Mouse (Mus musculus) heart, postnatal 0 days (tissue): ENCODE results near the gene Cks1b. TPM values are rescaled to one million over a fixed set of nuclear protein-coding genes. Genes with fewer than 3 reads are reported as not detected.
A peak's percentile ranks its signal among the peaks of the same experiment; 100 is the strongest.

ENCODE experiments used
- ATAC-seq: fragments of 200-750 bp; cut with Nextera tagmentation; 2 replicates; pipeline ENCODE4 v1.8.0; 2017; ENCODE audit warnings: low read depth, moderate number of reproducible peaks, moderate library complexity; ENCODE audit not compliant: insufficient read depth
- DNase-seq: peaks from one replicate; pipeline ENCODE4 v3.0.0-alpha.2; 2016; ENCODE audit warnings: low spot score
- H3K27ac ChIP-seq: fragments of 300-500 bp; sonication (generic); 2 replicates; pipeline ENCODE4 v1.5.1; 2014; ENCODE audit warnings: low read depth, mild to moderate bottlenecking
- H3K27me3 ChIP-seq: fragments of 300-500 bp; sonication (generic); 2 replicates; pipeline ENCODE4 v1.6.1; 2014; ENCODE audit warnings: low read length, mixed read lengths; ENCODE audit not compliant: control insufficient read depth, insufficient read depth
- H3K36me3 ChIP-seq: fragments of 300-500 bp; sonication (generic); replicated peaks from 2 replicates; pipeline ENCODE4 v1.6.1; 2014; ENCODE audit warnings: low read length, mixed read lengths; ENCODE audit not compliant: control insufficient read depth, insufficient read depth
- H3K4me1 ChIP-seq: fragments of 300-500 bp; sonication (generic); 2 replicates; pipeline ENCODE4 v1.6.1; 2014; ENCODE audit warnings: antibody characterized with exemption; ENCODE audit not compliant: control insufficient read depth, insufficient read depth
- H3K4me2 ChIP-seq: fragments of 300-500 bp; sonication (generic); 2 replicates; pipeline ENCODE4 v1.6.1; 2014; ENCODE audit warnings: low read depth, mild to moderate bottlenecking, low read length, moderate library complexity
- H3K4me3 ChIP-seq: fragments of 300-500 bp; sonication (generic); 2 replicates; pipeline ENCODE4 v1.5.1; 2014; ENCODE audit warnings: low read depth, low read length
- H3K9ac ChIP-seq: fragments of 300-500 bp; sonication (generic); replicated peaks from 2 replicates; pipeline ENCODE4 v1.6.1; 2014; ENCODE audit warnings: low read depth, low read length, mixed read lengths
- H3K9me3 ChIP-seq: fragments of 300-500 bp; sonication (generic); replicated peaks from 2 replicates; pipeline ENCODE4 v1.6.1; 2016; ENCODE audit warnings: low read length; ENCODE audit not compliant: control insufficient read depth
- CTCF ChIP-seq: IDR thresholded peaks from 2 replicates; pipeline ENCODE4 v1.5.1; 2016; ENCODE audit warnings: antibody characterized with exemption, control low read depth, low read depth
- EP300 ChIP-seq: IDR thresholded peaks from 2 replicates; pipeline ENCODE4 v1.6.1; 2016; ENCODE audit warnings: antibody characterized with exemption, low read depth
- WGBS: fragments of 180-500 bp; shearing (Covaris S2); extraction: QIAGEN DNeasy Blood & Tissue Kit; methylation state at CpG from one replicate; pipeline ENCODE4 v1.1.7; 2014; 5-methylcytosine and 5-hydroxymethylcytosine counted together
- polyA plus RNA-seq: library from polyadenylated mRNA; unstranded; fragments of >200 nt; fragmentation: Nextera tagmentation; extraction: Ambion mirVana; gene quantifications from 2 replicates; pipeline ENCODE4 v1.2.1, GENCODE M21; 2015
- total RNA-seq: library from RNA; depleted of rRNA; stranded (reverse); fragments of >200 nt; gene quantifications from 2 replicates; pipeline ENCODE4 v1.2.3, GENCODE M21; 2014; ENCODE audit warnings: low replicate concordance

Cks1b gene
- total and polyA plus RNA-seq, 2 experiments from 2014 or later: 83.7 to 127 TPM

DNA sequence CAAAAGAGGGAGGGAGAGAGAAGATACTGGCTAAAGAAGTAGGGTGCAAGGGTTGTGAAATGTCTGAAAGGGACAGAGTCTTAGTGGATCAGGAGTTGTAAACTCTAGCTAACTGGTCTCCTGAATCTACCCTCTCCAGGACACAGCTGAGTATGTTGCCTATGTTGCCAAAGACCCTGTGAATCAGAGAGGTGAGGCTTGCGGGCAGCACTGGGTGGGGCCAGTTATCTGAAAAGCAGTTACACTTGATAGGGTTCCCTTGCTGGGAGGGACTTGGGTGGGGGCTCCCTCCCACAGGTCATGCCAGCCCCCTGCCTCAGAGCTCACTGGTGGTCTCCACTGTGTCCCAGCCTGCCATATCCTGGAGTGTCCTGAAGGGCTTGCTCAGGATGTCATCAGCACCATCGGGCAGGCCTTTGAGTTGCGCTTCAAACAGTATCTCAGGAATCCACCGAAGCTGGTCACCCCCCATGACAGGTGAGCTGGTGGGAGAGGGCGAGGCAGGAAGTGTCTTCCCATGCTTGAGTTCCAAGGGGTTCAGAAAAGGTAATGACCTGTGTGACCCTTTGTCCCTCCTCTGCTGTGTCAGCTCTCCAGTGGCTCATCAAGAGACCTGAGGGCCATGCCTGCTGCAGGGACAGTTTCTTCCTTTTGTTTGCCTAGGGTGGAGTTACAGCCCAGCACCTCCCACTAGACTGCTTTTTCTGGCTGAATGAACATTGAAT lies 6.4 kb upstream of the Cks1b start:
- H3K27ac ChIP-seq: no peak overlapping the region
- H3K4me2 ChIP-seq: no peak overlapping the region
- no peaks in the 10 kb centered on the region for H3K27me3 ChIP-seq
- H3K36me3 ChIP-seq: peaks cover 44% of the 10 kb centered on the region
- no peak overlapping the region for H3K4me3 ChIP-seq
- no peaks in the 10 kb centered on the region for H3K9me3 ChIP-seq
- ATAC-seq (no peak), DNase-seq (no peak)
- WGBS: 85% methylated on average over 5 of the region's 5 CpGs
- TF ChIP-seq CTCF (no peak), EP300 (no peak)
- H3K4me1 ChIP-seq: peaks cover 12% of the 10 kb centered on the region; the same call in 1 of the 2 replicates
- no peak overlapping the region for H3K9ac ChIP-seq

- no peak for TF ChIP-seq EP300
- H3K27me3 ChIP-seq: no peaks in the 10 kb centered on the region
- H3K27ac ChIP-seq: no peak overlapping the region
- H3K4me3 ChIP-seq: peak overlapping the region; percentile 47
- peaks cover 39% of the 10 kb centered on the region for H3K36me3 ChIP-seq
- WGBS: 59% methylated on average over 6 of the region's 6 CpGs
- ATAC-seq: no peak
- H3K9ac ChIP-seq: no peak overlapping the region
- H3K4me2 ChIP-seq: peak overlapping the region; percentile 85
- DNase-seq: no peak
- H3K9me3 ChIP-seq: no peaks in the 10 kb centered on the region
- H3K4me1 ChIP-seq: peaks cover 12% of the 10 kb centered on the region; the same call in 1 of the 2 replicates
These were observed 4.5 kb upstream of the Cks1b start for GRCm38 (mm10) chr3:89422556-89423205.

DNA sequence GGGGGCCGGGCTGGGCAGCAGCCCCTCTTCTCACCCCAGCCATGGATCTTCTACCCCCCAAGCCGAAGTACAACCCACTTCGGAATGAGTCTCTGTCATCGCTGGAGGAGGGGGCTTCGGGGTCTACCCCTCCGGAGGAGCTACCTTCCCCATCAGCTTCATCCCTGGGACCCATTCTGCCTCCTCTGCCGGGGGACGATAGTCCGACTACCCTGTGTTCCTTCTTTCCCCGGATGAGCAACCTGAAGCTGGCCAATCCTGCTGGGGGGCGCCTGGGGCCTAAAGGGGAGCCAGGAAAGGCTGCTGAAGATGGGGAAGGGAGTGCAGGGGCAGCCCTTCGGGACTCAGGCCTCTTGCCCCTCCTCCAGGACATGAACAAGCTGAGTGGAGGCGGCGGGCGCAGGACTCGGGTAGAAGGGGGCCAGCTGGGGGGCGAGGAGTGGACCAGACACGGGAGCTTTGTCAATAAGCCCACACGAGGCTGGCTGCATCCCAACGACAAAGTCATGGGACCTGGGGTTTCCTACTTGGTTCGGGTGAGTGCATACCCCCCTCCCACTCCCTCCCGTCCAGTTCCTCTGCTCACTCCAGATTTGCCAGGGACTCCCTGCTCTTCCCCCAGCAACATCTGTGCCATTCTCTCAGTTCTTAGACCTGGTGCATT lies 3.8 kb upstream of the Cks1b start:
- H3K27me3 ChIP-seq: no peaks in the 10 kb centered on the region
- WGBS: 16% methylated on average over 22 of the region's 22 CpGs
- no peak for ATAC-seq
- peak overlapping the region; percentile 85 for H3K4me2 ChIP-seq
- peak overlapping the region; percentile 61 for H3K9ac ChIP-seq
- TF ChIP-seq EP300 (no peak), CTCF (no peak)
- H3K27ac ChIP-seq: peak overlapping the region; percentile 56
- H3K9me3 ChIP-seq: no peaks in the 10 kb centered on the region
- DNase-seq: no peak
- H3K36me3 ChIP-seq: peaks cover 32% of the 10 kb centered on the region
- peaks cover 12% of the 10 kb centered on the region; the same call in 1 of the 2 replicates for H3K4me1 ChIP-seq
- peak overlapping the region; percentile 47 for H3K4me3 ChIP-seq

DNA sequence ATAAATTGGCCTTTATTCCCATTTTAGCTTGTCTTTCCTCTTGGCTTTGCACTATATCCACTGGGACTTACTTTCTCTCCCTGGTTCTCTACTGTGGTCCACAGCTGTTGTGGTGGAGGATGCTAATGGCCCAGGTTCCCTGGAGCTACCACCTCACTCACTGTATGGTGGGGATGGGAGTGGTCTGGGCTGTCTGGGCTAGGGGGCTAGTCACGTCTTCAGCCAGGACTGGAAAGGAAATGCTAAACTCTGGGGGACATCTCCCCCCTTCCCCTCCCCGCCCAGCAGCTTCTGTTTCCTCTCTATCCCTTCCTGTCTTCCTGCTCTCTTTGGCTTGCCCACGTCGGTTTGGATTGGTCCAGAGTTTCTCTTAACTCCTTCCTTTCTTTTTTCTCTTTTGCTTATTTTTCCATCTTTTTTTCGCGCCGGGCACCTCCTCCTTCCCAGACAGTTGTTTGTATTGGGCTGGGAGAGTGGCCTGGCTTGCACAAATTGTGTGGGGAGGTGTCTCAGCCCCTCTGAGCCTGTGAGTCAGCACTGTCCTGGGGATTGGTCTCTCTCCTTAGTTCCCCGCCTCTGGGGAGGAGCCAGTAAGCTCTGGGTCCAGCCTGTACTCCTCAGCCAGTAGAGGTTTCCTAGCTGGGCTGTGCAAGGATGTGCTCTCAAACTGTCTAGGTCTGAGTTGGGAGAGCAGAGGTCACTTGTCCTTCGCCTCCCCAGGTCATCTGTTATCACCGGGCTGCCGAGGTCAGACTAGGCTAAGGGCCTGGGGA lies 3.0 kb upstream of the Cks1b start:
- ATAC-seq: peak; percentile 65
- no peaks in the 10 kb centered on the region for H3K27me3 ChIP-seq
- peaks cover 27% of the 10 kb centered on the region for H3K36me3 ChIP-seq
- H3K9me3 ChIP-seq: no peaks in the 10 kb centered on the region
- peak overlapping the region; percentile 85 for H3K4me2 ChIP-seq
- H3K4me1 ChIP-seq: peaks cover 12% of the 10 kb centered on the region; the same call in 1 of the 2 replicates
- DNase-seq: peak; percentile 88
- peak overlapping the region; percentile 98 for H3K27ac ChIP-seq
- H3K4me3 ChIP-seq: peak overlapping the region; percentile 47
- peak overlapping the region; percentile 61 for H3K9ac ChIP-seq
- TF ChIP-seq EP300: no peak
- TF ChIP-seq CTCF: no peak
- 13% methylated on average over 11 of the region's 11 CpGs for WGBS

GRCm38 (mm10) chr3:89420421-89420820 lies 2.2 kb upstream of the Cks1b start:
- 39% methylated on average over 2 of the region's 2 CpGs for WGBS
- no peak for TF ChIP-seq EP300
- H3K9ac ChIP-seq: 0 out of 2 replicates have a peak overlapping the region, but pooled peaks have one; percentile 2
- H3K36me3 ChIP-seq: peaks cover 27% of the 10 kb centered on the region
- H3K4me1 ChIP-seq: peaks cover 12% of the 10 kb centered on the region; the same call in 1 of the 2 replicates
- H3K4me2 ChIP-seq: peak overlapping the region; percentile 85
- H3K4me3 ChIP-seq: peak overlapping the region; percentile 6; the same call in 1 of the 2 replicates
- H3K27me3 ChIP-seq: no peaks in the 10 kb centered on the region
- peak overlapping the region; percentile 98 for H3K27ac ChIP-seq
- DNase-seq: no peak
- ATAC-seq: no peak
- H3K9me3 ChIP-seq: no peaks in the 10 kb centered on the region
